Mouse (Mus musculus): ENCODE measurements around the gene Urad. TPM values are rescaled to one million over a fixed set of nuclear protein-coding genes. Genes with fewer than 3 reads are reported as not detected.

Urad gene
- not detected in 2 replicates for polyA plus RNA-seq (2015; fragmentation: Nextera tagmentation; extraction: Ambion mirVana)

GRCm38 (mm10) chr5:147322183-147322582, at the start of gene Urad:
Gene Urad (minus strand): TSS chr5:147322440.
- Histone ChIP-seq H3K27me3 (replicated peaks) (peaks cover 64% of the 10 kb centered on the region), H3K9me3 (no peaks in the 10 kb centered on the region), H3K27ac (replicated peaks) (no peak within 1 kb of the TSS), H3K4me2 (no peak within 1 kb of the TSS), H3K9ac (no peak within 1 kb of the TSS), H3K4me3 (no peak within 1 kb of the TSS), H3K4me1 (no peaks in the 10 kb centered on the region), H3K36me3 (no peaks in the 10 kb centered on the region)
- 68% methylated on average over 8 of the region's 8 CpGs for WGBS
- no peak for ATAC-seq (ENCODE audit: extremely low read depth, insufficient number of reproducible peaks, low FRiP score, low TSS enrichment)

- H3K9me3 ChIP-seq = no peaks in the 10 kb centered on the region
- H3K36me3 ChIP-seq = no peaks in the 10 kb centered on the region
- H3K27ac ChIP-seq (replicated peaks) = no peak overlapping the region
- H3K27me3 ChIP-seq (replicated peaks) = peaks cover 3% of the 10 kb centered on the region; the same call in 1 of the 2 replicates
- H3K4me2 ChIP-seq = no peak overlapping the region
- H3K9ac ChIP-seq = no peak overlapping the region
- ATAC-seq (ENCODE audit: extremely low read depth, insufficient number of reproducible peaks, low FRiP score, low TSS enrichment) = no peak
- H3K4me3 ChIP-seq = no peak overlapping the region
- no peaks in the 10 kb centered on the region for H3K4me1 ChIP-seq
- WGBS = 72% methylated on average over 8 of the region's 8 CpGs
These were observed 48.0 kb upstream of the Urad start for GRCm38 (mm10) chr5:147370276-147370675.

GRCm38 (mm10) chr5:147368221-147368620, 46.0 kb upstream of the Urad start:
- Histone ChIP-seq H3K27ac (replicated peaks) (no peak overlapping the region), H3K9me3 (no peaks in the 10 kb centered on the region), H3K36me3 (no peaks in the 10 kb centered on the region), H3K4me1 (no peaks in the 10 kb centered on the region), H3K27me3 (replicated peaks) (peaks cover 3% of the 10 kb centered on the region; the same call in 1 of the 2 replicates), H3K4me2 (no peak overlapping the region), H3K4me3 (no peak overlapping the region), H3K9ac (no peak overlapping the region)
- WGBS = 82% methylated on average over 6 of the region's 6 CpGs
- no peak for ATAC-seq (ENCODE audit: extremely low read depth, insufficient number of reproducible peaks, low FRiP score, low TSS enrichment)

- WGBS = 58% methylated on average over 16 of the region's 16 CpGs
- no peaks in the 10 kb centered on the region for H3K36me3 ChIP-seq
- no peak overlapping the region for H3K4me2 ChIP-seq
- no peak overlapping the region for H3K27ac ChIP-seq (replicated peaks)
- no peaks in the 10 kb centered on the region for H3K9me3 ChIP-seq
- no peak overlapping the region for H3K9ac ChIP-seq
- H3K27me3 ChIP-seq (replicated peaks) = peaks cover under 1% of the 10 kb centered on the region; the same call in 1 of the 2 replicates
- no peak overlapping the region for H3K4me3 ChIP-seq
- H3K4me1 ChIP-seq = no peaks in the 10 kb centered on the region
- no peak for ATAC-seq (ENCODE audit: extremely low read depth, insufficient number of reproducible peaks, low FRiP score, low TSS enrichment)
These were observed 43.9 kb upstream of the Urad start for GRCm38 (mm10) chr5:147365995-147366765.

- Histone ChIP-seq H3K36me3 (no peaks in the 10 kb centered on the region), H3K9ac (no peak overlapping the region), H3K4me1 (no peaks in the 10 kb centered on the region), H3K4me2 (no peak overlapping the region), H3K9me3 (no peaks in the 10 kb centered on the region), H3K4me3 (no peak overlapping the region), H3K27ac (replicated peaks) (no peak overlapping the region), H3K27me3 (replicated peaks) (no peaks in the 10 kb centered on the region; the same call in 1 of the 2 replicates)
- 73% methylated on average over 12 of the region's 12 CpGs for WGBS
- ATAC-seq (ENCODE audit: extremely low read depth, insufficient number of reproducible peaks, low FRiP score, low TSS enrichment) = no peak
These were observed 40.8 kb upstream of the Urad start for GRCm38 (mm10) chr5:147363054-147363453.

- no peak overlapping the region for H3K4me3 ChIP-seq
- no peaks in the 10 kb centered on the region for H3K4me1 ChIP-seq
- H3K4me2 ChIP-seq = no peak overlapping the region
- no peak overlapping the region for H3K9ac ChIP-seq
- ATAC-seq (ENCODE audit: extremely low read depth, insufficient number of reproducible peaks, low FRiP score, low TSS enrichment) = no peak
- no peaks in the 10 kb centered on the region for H3K27me3 ChIP-seq (replicated peaks)
- no peaks in the 10 kb centered on the region for H3K9me3 ChIP-seq
- WGBS = 80% methylated on average over 11 of the region's 11 CpGs
- no peak overlapping the region for H3K27ac ChIP-seq (replicated peaks)
- no peaks in the 10 kb centered on the region for H3K36me3 ChIP-seq
These were observed 36.2 kb upstream of the Urad start for GRCm38 (mm10) chr5:147358481-147358880.

GRCm38 (mm10) chr5:147357536-147357935, 35.3 kb upstream of the Urad start:
- no peak for ATAC-seq (ENCODE audit: extremely low read depth, insufficient number of reproducible peaks, low FRiP score, low TSS enrichment)
- Histone ChIP-seq H3K27me3 (replicated peaks) (no peaks in the 10 kb centered on the region), H3K9ac (no peak overlapping the region), H3K36me3 (no peaks in the 10 kb centered on the region), H3K9me3 (no peaks in the 10 kb centered on the region), H3K27ac (replicated peaks) (no peak overlapping the region), H3K4me1 (no peaks in the 10 kb centered on the region), H3K4me2 (no peak overlapping the region), H3K4me3 (no peak overlapping the region)
- 38% methylated on average over 3 of the region's 3 CpGs for WGBS

- no peak overlapping the region for H3K4me3 ChIP-seq
- H3K4me1 ChIP-seq = no peaks in the 10 kb centered on the region
- no peaks in the 10 kb centered on the region for H3K36me3 ChIP-seq
- no peak overlapping the region for H3K27ac ChIP-seq (replicated peaks)
- no peak for ATAC-seq (ENCODE audit: extremely low read depth, insufficient number of reproducible peaks, low FRiP score, low TSS enrichment)
- H3K9ac ChIP-seq = no peak overlapping the region
- H3K9me3 ChIP-seq = no peaks in the 10 kb centered on the region
- H3K27me3 ChIP-seq (replicated peaks) = no peaks in the 10 kb centered on the region
- no peak overlapping the region for H3K4me2 ChIP-seq
- 86% methylated on average over 13 of the region's 13 CpGs for WGBS
These were observed 34.2 kb upstream of the Urad start for GRCm38 (mm10) chr5:147356260-147357055.

GRCm38 (mm10) chr5:147355788-147356187, 33.5 kb upstream of the Urad start:
- H3K27ac ChIP-seq (replicated peaks) = no peak overlapping the region
- H3K4me1 ChIP-seq = no peaks in the 10 kb centered on the region
- no peaks in the 10 kb centered on the region for H3K36me3 ChIP-seq
- ATAC-seq (ENCODE audit: extremely low read depth, insufficient number of reproducible peaks, low FRiP score, low TSS enrichment) = no peak
- H3K4me3 ChIP-seq = no peak overlapping the region
- no peaks in the 10 kb centered on the region for H3K9me3 ChIP-seq
- 50% methylated on average over 3 of the region's 3 CpGs for WGBS
- H3K9ac ChIP-seq = no peak overlapping the region
- H3K27me3 ChIP-seq (replicated peaks) = no peaks in the 10 kb centered on the region
- H3K4me2 ChIP-seq = no peak overlapping the region

GRCm38 (mm10) chr5:147354985-147355384, 32.7 kb upstream of the Urad start:
- no peak overlapping the region for H3K4me2 ChIP-seq
- H3K27me3 ChIP-seq (replicated peaks) = no peaks in the 10 kb centered on the region
- no peaks in the 10 kb centered on the region for H3K36me3 ChIP-seq
- H3K9me3 ChIP-seq = no peaks in the 10 kb centered on the region
- no peak for ATAC-seq (ENCODE audit: extremely low read depth, insufficient number of reproducible peaks, low FRiP score, low TSS enrichment)
- 75% methylated on average over 8 of the region's 8 CpGs for WGBS
- no peak overlapping the region for H3K27ac ChIP-seq (replicated peaks)
- no peaks in the 10 kb centered on the region for H3K4me1 ChIP-seq
- no peak overlapping the region for H3K9ac ChIP-seq
- no peak overlapping the region for H3K4me3 ChIP-seq

- H3K27me3 ChIP-seq (replicated peaks) = no peaks in the 10 kb centered on the region
- ATAC-seq (ENCODE audit: extremely low read depth, insufficient number of reproducible peaks, low FRiP score, low TSS enrichment) = no peak
These were observed 32.0 kb upstream of the Urad start for GRCm38 (mm10) chr5:147354161-147354780.

More at GRCm38 (mm10) chr5:147354161-147354780, 32.0 kb upstream of the Urad start:
- Histone ChIP-seq H3K9ac (no peak overlapping the region), H3K4me3 (no peak overlapping the region), H3K4me1 (no peaks in the 10 kb centered on the region), H3K4me2 (no peak overlapping the region), H3K36me3 (no peaks in the 10 kb centered on the region), H3K27ac (replicated peaks) (no peak overlapping the region), H3K9me3 (no peaks in the 10 kb centered on the region)
- 59% methylated on average over 17 of the region's 17 CpGs for WGBS
